Mouse (Mus musculus): ENCODE measurements around the gene Gm4787.
"Not testable (repeated sequence)": the region's sequence is repeated elsewhere in the genome, so short reads cannot be mapped to it uniquely, and the experiment has no call there.

Gm4787 gene

DNA sequence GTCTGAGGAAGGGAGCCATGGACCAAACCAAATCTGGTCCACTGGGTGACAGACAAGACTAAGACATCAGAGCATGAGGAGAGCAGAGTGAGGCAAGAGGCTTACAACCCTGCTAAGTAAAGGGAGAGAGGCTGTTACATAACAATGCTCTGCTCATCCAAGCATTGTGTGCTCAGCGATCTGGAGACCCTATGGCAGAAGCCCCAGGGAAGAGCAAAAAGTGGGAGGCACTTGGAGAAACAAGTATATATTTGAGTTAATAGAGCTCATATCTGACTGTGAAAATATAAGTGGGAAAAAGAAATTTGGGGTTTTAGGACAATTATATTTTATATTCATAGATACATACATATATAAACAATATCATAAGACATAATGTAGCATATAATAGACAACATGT lies at the start of gene Gm4787:
Gene Gm4787, minus strand, starts transcription at position 101 of the 400 bp plus-strand sequence.
- DNase-seq (ENCODE audit: low read depth) = not testable (repeated sequence)

DNA sequence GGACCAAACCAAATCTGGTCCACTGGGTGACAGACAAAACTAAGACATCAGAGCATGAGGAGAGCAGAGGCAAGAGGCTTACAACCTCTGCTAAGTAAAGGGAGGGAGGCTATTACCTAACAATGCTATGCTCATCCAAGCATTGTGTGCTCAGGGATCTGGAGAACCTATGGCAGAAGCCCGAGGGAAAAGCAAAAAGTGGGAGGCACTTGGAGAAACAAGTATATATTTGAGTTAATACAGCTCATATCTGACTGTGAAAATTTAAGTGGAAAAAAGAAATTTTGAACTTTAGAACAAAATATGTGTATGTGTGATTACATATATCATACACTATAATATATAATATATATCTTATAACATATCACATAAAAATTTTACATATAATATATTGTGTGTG lies 42.6 kb upstream of the Gm4787 start, which contains the start of gene Adam4:
Gene Adam4, minus strand, starts transcription at position 101 of the 400 bp plus-strand sequence.
- no peak for DNase-seq (ENCODE audit: low read depth)

DNA sequence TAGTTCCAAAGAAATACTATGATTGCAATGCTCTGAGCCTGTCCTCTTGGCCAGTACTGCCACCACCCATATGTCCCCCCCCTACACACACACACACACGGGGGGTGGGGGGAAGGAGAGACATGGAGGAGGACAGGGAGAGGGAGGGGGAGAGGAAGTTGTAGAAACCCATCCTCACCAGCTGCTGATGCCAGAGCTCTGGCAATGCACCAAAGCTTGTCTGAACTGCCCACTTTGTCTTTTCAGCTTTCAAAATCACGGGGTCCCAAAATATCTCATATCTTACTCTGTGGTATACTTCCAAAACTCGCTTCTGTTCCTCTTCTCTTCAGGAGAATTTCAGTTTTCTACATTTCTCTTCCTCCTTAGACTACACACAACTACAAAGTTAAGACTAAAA lies 33.9 kb upstream of the Gm4787 start:
- no peak for DNase-seq (ENCODE audit: low read depth)

DNA sequence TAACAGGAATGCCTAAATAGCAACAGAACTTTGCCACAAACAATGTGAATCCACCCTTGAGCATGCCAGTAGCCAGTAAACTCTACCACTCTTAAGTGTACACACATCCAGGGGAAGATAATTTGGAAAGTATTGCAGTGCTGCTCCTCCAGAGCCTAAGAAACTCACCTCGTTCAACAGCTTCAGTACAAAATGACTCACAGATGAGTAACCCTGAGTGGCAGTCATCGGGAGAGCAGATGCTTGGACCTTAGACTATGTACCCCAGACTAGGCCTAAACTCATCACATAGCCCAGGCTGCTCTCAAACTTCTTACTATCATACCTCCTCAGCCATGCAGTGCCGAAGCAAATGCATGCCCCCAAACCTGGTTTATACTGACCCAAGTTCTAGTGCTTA lies 29.7 kb upstream of the Gm4787 start:
- DNase-seq (ENCODE audit: low read depth) = peak; percentile 58

DNA sequence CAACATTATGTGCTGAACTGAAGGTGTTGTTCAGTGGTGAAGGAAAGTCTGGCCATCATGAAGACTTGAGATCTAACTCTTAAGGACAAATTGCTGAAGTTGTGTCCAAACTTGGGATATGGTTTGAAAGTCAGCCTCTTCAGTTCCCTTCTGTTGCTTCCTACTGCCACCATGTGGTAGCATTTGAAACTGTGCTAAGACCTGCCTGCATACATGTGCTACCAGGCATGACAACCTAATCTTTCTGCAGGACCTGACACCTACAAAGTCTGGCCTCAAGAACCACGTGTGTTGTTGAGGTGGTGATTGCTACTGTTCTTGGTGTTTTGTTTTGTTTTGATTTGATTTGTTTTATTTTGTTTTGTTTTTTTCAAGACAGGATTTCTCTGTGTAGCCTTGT lies 22.9 kb upstream of the Gm4787 start:
- DNase-seq (ENCODE audit: low read depth) = peak; percentile 86

DNA sequence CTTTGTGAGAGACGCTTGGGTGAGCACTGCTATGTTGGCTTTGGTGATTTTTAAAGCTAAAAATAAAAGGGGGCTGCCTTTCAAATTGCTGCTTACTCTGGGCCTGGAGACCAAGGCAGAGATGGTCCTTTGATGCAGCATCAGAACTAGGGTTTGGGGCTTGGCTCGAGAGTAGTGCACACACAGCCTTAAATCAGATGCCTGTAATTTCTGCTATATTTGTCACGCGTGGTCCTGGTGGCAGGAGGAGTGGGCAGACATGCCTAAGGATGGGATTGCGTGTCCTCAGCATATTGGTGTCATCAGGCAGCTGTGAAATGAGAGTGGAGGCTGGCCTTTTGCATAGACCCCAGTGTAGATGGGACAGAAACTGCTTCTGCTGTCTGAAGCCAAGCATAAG lies 45.4 kb downstream of the Gm4787 start:
- DNase-seq (ENCODE audit: low read depth) = no peak

DNA sequence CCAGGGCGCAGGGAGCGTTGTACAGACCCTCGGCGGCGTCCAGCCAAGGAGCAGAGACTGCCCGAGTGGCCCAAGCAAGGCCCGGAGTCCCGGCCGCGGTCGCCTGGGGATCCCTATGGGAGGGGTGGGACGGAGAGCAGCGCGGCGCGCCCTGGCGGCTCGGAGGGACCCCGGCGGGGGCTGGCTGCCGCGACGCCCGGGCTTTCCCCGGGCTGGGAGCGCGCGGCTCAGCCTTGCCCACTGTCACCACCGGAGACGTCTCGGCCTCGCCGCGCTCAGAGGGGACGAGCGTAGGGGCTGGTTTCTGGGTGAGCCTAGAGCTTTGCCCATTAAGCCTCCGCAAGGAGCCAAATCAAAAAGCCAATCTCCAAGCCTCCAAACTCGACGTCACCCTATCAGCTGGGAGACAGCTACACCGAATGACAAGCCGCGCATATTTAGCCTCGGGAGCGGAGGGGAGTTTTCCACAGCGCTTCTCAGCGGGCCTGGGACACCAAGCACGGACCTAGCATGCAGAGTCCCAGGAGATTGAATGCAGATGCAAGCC lies 46.3 kb downstream of the Gm4787 start, which contains the start of gene Slc8a3:
Gene Slc8a3, minus strand, starts transcription at position 306 of the 547 bp plus-strand sequence.
- DNase-seq (ENCODE audit: low read depth) = no peak

DNA sequence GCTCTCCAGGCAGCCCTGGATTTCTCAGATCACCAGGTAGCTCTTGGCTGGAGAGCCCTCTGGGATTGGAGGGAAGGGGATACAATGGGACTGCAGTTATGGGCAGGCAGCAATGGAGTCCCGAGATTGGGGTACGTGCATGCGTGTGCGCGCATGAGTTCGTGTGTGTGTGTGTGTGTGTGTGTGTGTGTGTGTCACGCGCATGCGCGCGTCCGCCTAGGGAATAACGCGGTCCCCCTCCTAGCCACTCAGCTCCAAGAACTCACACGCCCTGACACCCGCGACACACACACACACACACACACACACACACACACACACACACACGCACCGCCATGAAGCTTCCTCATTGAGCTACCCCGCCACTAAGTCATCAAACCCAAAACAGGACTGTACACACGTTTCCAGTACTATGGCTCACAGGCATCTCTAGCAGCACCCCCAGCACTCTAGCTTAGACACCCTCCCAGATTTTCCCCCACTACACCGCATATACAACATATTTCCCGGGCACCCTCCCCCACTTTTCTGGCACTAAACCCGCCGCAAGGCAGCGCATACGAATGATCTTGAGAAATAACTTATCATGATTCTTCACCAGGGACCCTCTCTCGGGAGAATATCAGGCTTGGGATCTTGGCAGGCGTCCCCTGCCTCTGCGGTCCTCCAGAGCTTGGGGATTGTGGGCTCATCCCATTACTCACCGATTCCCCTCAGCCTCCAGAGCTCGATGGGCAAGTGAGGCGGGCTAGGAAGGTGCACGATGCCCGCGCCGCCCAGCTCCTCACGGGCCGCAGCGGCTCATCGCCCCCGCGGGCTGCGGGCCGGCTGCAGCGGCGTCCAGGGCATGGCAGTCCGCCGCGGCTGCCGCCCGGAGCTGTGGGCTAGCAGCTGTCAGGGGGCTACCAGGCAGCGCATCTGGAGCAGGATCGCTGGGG lies 47.1 kb downstream of the Gm4787 start:
- DNase-seq (ENCODE audit: low read depth) = peak; percentile 60

DNA sequence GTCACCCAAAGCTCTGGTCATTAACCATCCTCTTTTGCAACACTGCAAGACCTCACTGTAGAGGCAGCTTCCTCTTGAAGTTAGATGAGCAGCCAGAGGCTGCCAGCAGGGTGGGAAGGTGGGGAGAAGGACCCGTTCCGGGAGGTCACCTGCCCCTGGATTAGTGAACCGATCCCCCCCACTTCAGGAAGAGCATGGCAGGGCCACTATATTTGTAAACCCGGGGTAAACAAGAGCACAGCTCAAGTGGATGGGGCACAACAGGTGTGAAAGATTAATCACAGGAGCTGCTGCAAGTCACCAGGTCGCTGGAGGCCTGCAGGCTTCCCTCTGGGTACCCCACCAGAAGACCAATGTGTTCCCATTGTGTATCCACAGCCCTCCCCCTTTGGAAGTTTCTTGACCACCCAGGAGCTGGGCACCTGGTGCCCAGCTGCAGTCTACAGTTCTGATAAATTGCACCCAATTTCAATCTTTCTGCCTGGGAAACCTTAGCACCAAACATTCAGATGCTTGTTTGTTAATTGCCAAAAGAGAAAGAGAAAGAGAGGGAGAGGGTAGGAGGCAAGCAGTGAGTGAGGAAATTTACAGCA lies 48.1 kb downstream of the Gm4787 start:
- DNase-seq (ENCODE audit: low read depth) = no peak

All from NIH3T3 (cell line).